Mouse (Mus musculus) kidney, postnatal 10 days (tissue): ENCODE results near the gene Ngdn.

ENCODE experiments used
- DNase-seq: peaks from one replicate; pipeline ENCODE4 v3.0.0; 2021; ENCODE audit warnings: mixed read lengths

Ngdn gene

DNA sequence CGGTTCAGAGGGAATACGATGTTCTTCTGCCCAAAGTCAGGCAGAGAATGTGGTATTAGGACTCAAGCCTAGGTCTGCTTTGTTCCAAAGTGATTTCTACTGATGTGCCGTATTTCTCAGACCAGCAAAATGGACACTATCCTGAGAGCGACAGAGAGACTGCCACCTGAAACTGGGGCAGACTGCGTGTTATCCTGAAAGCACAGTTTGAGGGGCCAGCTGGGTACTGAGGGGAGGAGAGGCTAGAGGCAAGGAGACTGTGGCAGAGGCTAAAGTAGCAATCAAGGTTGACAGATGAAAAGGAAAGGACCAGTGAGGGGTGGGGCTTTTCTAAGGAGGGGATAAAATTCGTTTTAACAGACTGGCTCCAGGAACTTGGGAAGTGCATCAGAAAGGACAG lies 14.4 kb upstream of the Ngdn start:
- no peak for DNase-seq

GRCm38 (mm10) chr14:55001446-55001845 lies 13.8 kb upstream of the Ngdn start:
- DNase-seq = no peak

DNA sequence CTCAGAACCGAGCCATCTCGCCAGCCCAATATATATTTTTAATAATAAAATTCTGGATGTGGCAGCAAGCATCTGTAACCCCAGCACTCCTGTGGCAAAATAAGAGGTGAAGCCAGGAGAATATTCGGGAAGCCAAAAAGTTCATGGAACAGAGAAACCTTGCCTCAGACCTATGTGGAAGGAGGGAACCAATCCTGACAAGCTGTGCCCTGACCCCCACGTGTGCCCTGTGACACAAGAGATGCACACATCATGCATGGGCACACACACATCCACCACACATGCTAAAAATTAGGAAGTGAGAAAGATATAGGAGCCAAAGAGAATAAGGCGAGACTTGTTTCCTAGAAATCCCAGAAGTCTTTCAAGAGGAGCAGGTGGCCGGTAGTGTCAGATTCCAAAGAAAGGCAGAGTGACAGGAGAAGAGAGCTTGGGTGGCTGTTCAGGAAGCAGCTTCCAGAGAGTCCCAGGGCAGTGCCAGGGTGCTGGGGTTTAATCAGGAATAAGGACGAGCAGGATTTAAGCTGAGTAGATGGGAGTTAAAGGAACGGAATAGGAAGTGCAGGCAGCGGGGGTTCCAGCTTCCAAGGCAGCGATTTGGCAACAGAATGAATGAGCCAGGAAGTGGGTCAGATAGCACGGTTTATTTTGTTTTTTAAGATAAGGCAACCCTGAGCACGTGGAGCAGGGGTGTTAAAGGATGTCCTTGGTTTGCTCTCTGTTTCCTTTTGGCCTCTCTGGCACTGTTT lies 13.1 kb upstream of the Ngdn start:
- DNase-seq = no peak

DNA sequence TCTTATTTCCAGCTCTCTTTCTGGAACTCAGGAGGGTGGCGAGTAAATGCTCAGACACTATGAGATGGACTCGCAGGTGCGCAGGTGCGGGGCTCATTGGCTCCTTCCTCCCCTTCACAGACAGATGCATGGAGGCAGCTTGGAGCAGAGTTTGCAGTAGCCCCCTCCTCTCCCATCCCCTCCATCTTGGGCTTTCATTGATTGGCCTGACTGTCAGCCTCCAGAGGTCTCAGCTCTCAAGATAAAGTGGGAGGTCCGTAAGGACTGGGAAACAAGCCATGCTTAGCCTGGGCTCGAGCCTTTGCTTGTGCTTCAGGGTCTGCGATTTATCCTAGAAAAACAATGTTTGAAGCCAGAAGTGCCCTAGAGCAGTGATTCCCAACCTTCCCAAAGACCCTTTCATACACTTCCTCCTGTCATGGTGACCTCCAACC lies 12.6 kb upstream of the Ngdn start:
- DNase-seq = no peak

- no peak for DNase-seq
These were observed 11.1 kb upstream of the Ngdn start for GRCm38 (mm10) chr14:55003878-55004855.

DNA sequence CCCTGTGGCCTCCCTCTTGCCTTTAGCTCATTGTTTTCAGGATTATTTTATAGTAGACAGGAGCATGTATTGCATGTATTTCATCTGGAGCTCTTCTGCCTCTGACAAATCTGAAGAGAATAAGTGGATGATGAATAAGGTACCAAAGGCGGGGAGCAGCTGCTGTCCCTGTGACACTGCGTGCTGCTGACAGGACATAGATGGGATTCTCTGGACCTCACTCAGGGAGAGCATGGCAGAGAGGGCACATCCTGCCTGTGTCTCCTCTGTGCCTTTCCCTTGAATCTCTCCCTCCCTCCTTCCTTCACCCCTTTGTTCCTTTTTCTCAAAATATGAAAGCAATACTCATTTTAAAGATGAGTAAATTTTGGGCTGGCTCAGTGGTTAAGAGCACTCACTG lies 9.7 kb upstream of the Ngdn start:
- DNase-seq = no peak

DNA sequence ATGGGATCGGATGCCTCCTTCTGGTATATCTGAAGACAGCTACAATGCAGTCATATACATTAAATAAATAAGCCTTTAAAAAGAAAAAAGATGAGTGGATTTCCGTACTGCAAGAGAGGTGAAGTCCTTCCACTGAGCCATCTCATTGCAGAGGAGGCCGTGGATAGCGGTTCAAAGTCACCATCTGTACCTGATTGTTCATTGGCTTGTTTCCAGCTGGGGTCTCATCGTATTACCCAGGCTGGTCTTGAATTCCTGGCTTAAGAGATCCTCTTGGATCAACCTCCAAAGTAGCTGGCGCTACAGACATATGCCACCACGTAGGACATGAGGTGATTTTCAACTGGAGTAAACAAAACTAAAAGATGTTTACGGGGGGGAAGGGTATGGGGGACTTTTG lies 9.3 kb upstream of the Ngdn start:
- no peak for DNase-seq

GRCm38 (mm10) chr14:55006541-55006940 lies 8.7 kb upstream of the Ngdn start:
- no peak for DNase-seq

GRCm38 (mm10) chr14:55007120-55007908 lies 7.9 kb upstream of the Ngdn start:
- DNase-seq = no peak

GRCm38 (mm10) chr14:55008417-55008816 lies 6.8 kb upstream of the Ngdn start:
- no peak for DNase-seq

GRCm38 (mm10) chr14:55011116-55011515 lies 4.1 kb upstream of the Ngdn start:
- DNase-seq = peak; percentile 35

- DNase-seq = no peak
These were observed 663 bp upstream of the Ngdn start for GRCm38 (mm10) chr14:55014591-55014990.

DNA sequence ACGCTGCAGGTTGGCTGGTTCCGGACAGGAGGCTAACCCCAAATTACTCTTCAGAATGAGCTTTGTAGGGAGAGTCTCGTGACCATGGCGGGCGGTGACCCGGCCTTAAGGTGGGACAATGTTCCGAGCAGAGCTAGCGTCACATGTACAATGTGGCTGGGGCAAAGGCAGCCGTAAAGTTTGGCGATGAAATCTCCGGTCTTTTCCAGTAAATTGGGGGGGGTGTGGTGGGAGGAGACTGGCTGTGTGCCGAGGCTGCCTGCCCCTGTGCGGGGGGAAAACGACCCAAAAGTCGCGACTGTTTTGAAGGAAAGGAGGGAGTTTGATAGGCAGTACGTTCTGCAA lies 485 bp downstream of the Ngdn start:
- DNase-seq = peak; percentile 42

DNA sequence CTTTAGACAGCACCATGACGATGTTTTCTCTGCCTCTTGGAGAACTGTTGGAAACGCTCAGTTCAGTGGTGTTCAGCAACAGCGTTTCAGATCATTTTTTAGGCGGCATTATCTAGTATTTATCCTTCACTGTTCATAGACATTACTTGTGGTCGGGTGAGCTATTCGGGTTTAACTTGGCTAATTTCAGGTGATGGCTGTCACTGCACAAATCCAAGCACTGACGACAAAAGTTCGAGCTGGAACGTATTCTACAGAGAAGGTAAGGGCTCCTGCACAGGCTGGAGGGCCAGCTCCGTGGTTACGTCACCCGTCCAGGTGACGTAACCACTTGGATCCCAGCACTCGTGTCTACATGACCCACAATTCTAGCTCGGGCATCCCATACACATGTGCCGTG lies 1.6 kb downstream of the Ngdn start:
- no peak for DNase-seq

- no peak for DNase-seq
These were observed 5.1 kb downstream of the Ngdn start for GRCm38 (mm10) chr14:55020394-55020793.

DNA sequence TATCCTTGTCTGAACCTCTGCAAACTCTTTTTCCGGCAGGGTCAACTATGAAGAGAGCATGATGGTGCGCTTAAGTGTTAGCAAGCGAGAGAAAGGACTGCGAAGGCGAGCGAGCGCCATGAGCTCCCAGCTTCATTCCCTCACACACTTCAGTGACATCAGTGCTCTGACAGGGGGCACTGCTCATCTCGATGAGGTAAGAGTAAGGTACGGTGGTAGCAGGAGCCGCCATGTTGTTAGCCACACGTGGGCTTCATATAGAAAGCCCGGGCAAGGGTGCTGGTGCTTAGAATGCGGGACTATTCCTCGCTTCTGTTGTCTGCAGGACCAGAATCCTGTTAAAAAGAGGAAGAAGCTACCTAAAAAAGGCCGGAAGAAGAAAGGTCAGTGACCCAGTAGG lies 7.8 kb downstream of the Ngdn start:
- DNase-seq = no peak

DNA sequence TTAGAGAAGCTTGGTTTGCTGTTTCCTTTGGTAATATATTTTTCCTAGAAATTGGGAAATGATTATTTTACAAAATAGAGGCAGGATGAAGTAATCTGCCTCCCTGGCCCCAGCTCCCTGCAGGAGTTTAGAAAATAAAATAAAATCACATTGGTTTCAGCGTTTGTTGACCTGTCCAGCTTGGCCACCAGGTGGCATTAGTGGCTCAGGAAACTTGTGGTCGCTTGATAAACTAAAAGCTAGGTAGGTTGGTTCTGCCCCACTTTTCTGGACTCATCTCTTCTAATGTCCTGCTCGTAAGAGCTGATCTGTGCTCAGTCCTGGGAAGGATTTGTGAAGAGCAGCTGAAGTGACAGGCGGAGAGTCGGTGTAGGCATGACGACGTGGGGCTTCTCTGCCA lies 9.0 kb downstream of the Ngdn start:
- DNase-seq = peak; percentile 78

- no peak for DNase-seq
These were observed 10.3 kb downstream of the Ngdn start for GRCm38 (mm10) chr14:55025527-55025926.

DNA sequence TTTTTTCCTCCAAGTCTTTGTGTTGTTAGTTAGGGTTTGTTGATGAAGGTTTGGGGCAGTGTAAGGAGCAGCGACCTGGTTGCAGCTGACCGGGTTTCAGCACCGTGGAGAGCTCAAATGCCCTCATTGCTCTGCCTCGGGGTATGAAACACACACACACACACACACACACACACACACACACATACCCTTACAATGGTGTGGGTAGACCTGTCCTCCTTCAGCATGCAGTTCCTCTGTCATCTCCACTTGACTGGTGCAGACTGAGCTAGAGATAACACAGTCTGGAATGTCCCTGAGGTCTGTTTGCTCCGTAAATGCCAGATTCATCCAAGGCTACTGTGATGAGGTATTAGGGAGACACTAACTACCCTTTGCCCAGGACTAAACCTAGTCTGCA lies 12.0 kb downstream of the Ngdn start:
- peak; percentile 75 for DNase-seq

- DNase-seq = peak; percentile 16
These were observed 12.4 kb downstream of the Ngdn start for GRCm38 (mm10) chr14:55027653-55028052.

GRCm38 (mm10) chr14:55028333-55028835 lies 13.1 kb downstream of the Ngdn start:
- DNase-seq = peak; percentile 26

- peak; percentile 33 for DNase-seq
These were observed 13.9 kb downstream of the Ngdn start for GRCm38 (mm10) chr14:55029034-55029698.
